Mouse (Mus musculus) MEL (cell line): Measurements from ENCODE around the gene Ndufa11.

Experiments
- CTCF ChIP-seq, 3 experiments: IDR thresholded peaks in 2 of 3; conservative IDR thresholded peaks in 1 of 3; 2 replicates each; pipeline ENCODE4 v1.5.1; 2011 to 2012; ENCODE audit warnings: low read length in 3 of 3, low read depth in 2 of 3, mild to moderate bottlenecking in 2 of 3, improper control_type of control experiment in 1 of 3, inconsistent platforms in 1 of 3, mixed read lengths in 1 of 3, moderate library complexity in 1 of 3; ENCODE audit not compliant: control insufficient read depth in 1 of 3, insufficient read depth in 1 of 3, poor library complexity in 1 of 3, severe bottlenecking in 1 of 3
- EP300 ChIP-seq, 2 experiments: IDR thresholded peaks; 2 replicates each; pipeline ENCODE4 v1.6.1; 2011; ENCODE audit warnings: improper control_type of control experiment in 2 of 2, low read length in 2 of 2, low read depth in 1 of 2, mild to moderate bottlenecking in 1 of 2
- SMC3 ChIP-seq: IDR thresholded peaks from 2 replicates; pipeline ENCODE4 v1.6.1; 2011; ENCODE audit warnings: low read depth, low read length, improper control_type of control experiment

DNA sequence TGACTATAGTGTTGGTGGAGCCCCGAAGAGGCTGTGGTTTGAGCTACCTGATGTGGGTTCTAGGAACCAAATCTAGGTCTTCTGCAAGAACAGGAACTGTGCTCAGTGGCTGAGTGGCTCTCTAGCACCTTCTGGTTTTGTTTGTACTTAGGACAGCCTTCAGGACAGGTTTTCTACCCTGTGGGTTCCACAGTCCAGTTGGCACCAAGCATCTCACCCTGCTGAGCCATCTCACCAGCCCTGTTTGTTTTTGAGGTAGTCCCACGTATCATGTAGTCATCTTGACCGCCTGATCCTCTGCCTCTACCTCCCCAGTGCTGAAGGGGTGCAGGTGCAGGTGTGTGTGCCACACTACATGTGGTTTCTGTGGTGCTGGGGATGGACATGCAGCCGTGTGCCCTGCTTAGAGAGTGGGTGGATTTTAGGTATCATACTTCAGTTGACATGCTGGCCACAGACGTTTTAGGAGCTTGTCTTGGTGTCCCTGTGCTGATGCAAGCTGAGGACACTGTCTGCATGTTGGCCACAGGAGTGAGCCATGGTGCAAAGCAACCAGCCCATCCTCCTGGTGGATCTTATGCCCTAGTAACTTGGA is 33.9 kb upstream of the Ndufa11 start:
- TF ChIP-seq EP300 (IDR thresholded peaks at IDR 0.05; ENCODE audit: low read depth in 1 of 2, low read length in 2 of 2) (no peak), SMC3 (no peak), CTCF (IDR thresholded peaks at IDR 0.05 in 2 of 3, conservative IDR thresholded peaks at IDR 0.05 in 1 of 3; ENCODE audit: control insufficient read depth in 1 of 3, insufficient read depth in 1 of 3, low read depth in 2 of 3, low read length in 3 of 3, poor library complexity in 1 of 3, severe bottlenecking in 1 of 3) (no peak)
